Mouse (Mus musculus) mature B cell (primary cell): Measurements from ENCODE around the gene Syngr3.
"Not testable (repeated sequence)": the region's sequence is repeated elsewhere in the genome, so short reads cannot be mapped to it uniquely, and the experiment has no call there.

Experiments
- in situ Hi-C: fragments of 300-500 bp; cut with MboI; formaldehyde crosslinking; loops from 2 replicates; pipeline ENCODE4 v1.14.3; 2019

Syngr3 gene

DNA sequence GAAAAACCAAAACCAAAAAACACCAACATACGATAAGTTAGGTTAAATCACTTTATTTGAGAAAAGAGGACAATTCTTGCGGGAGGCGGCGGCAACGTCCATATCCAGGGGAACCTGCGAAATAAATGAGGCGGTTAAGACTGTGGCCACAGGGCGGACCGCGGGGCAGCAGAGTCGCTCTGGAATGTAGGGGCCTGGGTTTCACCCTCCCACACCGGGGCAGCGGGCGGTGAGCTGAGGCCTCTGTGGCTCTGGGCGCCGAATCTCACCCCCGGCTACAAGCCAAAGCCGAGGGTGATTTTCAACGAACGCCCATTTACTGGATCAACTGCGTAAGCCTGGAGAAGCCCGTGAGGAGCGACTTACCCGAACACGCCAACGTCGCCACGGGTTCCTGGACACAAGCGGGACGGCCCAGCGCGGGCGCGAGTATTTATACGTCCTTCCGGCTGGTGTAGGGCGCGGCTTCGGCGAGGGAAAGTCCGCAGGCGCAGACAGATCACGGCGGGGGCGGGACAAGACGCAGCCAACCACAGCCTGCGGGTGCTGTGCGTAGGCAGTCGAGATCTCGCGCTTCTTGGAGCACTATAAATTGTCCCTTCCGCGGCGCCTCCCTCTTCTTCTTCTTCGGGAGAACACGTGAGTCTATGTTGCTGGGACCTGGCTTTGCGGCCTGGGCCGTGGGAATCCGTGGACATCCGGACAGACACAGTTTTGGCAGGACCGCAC lies 29.9 kb upstream of the Syngr3 start:
- in situ Hi-C loops, result no loop called here

GRCm38 (mm10) chr17:24718938-24719337 lies 29.2 kb upstream of the Syngr3 start:
- in situ Hi-C loops, result not testable (repeated sequence)

GRCm38 (mm10) chr17:24717943-24718342 lies 28.2 kb upstream of the Syngr3 start, which contains the start of the genes Rnf151 and Rps2:
Gene Rnf151, minus strand, starts transcription at chr17:24718063.
Gene Rps2, plus strand, starts transcription at chr17:24718116.
- in situ Hi-C loops, result no loop called here

DNA sequence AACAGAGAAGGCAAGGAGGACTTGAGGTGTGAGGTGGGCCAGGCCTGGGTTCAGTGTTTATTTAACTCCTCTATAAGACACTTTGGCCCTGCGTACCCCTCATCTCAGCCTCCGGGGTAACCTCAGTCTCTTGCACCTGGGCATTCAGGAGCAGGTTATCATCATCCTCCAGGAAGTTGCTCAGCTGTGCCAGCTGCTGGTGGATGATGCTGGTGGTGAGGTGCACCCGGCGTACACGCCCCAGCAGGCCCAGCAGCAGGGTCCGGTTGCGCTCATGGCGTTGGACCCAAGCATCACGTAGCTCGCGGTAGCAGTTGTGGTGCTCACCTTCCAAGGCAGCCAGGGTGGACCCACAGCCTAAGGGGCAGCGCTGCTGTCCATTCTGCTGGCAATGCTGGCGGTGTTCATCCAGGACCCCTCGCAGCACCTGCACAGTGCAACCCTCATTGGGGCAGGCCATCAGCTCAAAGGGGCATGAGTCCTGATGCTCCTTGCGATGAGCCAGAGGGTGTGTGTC lies 26.5 kb upstream of the Syngr3 start:
- in situ Hi-C loops, result no loop called here

GRCm38 (mm10) chr17:24715556-24715955 lies 25.8 kb upstream of the Syngr3 start:
- in situ Hi-C loops, result no loop called here

DNA sequence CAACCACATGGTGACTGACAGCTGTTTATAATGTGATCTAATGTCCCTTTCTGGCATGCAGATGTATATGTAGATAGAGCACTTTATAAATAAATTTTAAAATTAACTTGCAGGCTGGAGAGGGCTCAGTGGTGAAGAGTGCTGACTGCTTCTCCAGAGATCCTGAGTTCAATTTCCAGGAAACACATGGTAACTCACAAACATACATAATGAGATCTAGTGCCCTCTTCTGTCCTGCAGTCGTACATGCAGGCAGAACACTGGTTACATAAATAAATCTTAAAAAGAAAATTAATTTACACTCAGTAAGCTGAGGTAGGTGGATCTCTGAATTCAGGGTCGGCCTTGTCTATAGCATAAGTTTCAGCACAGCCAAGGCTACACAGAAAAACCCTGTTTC lies 18.9 kb upstream of the Syngr3 start:
- in situ Hi-C loops, result no loop called here

DNA sequence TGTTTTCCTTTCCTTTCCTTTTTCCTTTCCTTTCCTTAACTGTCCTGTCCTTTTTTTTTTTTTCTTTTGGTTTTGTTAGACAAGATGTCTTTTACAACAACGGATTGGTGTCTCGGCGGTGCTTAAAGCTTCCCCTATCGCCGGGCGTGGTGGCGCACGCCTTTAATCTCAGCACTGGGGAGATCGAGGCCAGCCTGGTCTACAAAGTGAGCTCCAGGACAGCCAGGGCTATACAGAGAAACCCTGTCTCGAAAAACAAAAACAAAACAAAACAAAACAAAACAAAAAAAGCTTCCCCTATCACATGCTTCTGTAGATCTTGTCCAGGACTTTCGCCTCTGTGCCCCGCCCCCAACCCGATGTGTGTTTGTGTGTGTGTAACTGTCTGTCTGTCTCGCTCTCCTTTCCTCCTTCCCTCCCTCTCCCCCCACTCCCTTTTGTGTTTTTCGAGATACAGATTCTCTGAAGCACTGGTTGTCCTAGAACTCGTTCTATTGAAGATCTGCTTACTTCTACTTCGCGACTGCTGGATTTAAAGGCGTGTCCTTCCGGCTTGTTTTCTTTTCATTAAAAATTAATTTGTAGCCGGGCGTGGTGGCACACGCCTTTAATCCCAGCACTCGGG lies 18.2 kb upstream of the Syngr3 start:
- in situ Hi-C loops, result no loop called here

DNA sequence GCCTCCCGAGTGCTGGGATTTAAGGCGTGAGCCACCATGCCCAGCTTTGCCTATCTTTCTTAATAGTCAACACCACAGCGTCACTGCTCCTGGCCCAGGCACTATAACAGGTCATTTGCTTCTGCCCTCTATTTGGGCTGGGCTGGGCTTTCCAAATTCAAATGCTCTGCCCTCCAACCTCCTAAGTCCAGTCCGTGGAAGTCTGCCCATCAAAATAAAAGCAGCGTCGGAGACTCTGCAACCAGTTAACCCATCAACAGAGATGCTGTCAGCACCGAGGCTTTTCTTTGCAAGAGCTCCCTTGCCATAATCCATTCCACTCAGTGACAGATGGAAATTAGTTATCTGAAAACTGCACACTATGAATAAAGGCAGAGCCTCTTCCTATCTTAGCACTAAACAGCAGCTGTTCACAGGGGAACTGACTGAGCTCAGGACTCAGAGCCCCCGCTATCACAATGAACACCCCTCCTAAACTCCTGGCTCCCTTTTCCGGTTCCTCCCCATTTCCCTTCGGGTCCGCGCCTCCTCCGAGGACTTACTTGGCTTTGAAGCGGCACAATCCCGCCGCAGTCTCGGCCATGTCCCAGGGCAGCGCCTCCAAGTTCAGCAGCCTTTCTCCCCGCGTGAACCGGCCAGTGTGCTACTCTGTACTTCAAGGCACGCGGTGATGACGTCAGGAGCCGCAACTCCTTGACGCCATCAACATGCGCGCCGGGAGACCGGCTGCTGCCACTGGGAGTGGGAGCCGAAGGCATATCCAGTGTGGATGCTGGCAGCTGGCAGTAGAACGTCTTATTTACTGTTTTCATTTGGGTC lies 17.4 kb upstream of the Syngr3 start, which contains the start of gene Tbl3:
Gene Tbl3 (minus strand): TSS at position 679 of the 819 bp plus-strand sequence.
- in situ Hi-C loops, result no loop called here

GRCm38 (mm10) chr17:24705821-24706220 lies 16.1 kb upstream of the Syngr3 start:
- in situ Hi-C loops, result no loop called here

DNA sequence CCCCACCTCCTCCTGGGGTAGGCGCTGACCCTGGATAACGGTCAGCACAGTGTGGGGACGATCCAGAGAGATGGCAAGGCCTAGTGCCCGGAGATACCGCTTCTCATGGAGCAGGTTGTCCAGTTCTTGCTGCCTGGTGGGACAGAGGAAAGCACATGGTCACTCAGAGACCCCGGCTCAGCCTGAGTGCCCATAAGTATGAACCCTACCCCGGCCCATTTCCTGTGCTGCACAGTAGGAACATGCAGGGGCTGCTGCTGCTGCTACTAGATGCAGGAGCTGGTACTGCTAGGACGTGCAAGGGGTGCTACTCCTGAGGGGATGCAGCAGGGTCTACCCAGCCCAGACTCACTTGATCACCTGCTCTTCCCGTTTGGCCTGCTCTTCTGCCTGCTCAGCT lies 11.5 kb upstream of the Syngr3 start:
- in situ Hi-C loops, result no loop called here

DNA sequence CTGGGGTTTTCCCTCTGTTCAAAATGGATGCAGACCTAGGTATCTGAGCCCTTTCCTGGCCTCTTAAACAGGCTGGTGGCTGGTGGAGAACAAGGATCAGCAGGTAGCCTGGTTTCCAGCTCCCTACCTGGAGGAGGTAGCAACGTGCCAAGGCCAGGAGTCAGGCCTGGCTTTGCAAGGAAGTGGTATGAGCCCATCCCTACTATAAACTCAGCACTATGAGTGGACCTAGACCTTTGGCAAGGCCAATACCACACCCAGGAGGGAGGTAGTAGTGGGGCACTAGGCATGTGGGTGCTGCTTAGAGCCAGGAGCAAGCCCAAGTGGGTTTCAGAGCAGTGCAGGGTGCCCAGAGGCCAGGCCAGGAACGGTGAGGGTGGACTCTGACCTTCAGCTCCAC lies 9.7 kb upstream of the Syngr3 start:
- in situ Hi-C loops, result no loop called here

DNA sequence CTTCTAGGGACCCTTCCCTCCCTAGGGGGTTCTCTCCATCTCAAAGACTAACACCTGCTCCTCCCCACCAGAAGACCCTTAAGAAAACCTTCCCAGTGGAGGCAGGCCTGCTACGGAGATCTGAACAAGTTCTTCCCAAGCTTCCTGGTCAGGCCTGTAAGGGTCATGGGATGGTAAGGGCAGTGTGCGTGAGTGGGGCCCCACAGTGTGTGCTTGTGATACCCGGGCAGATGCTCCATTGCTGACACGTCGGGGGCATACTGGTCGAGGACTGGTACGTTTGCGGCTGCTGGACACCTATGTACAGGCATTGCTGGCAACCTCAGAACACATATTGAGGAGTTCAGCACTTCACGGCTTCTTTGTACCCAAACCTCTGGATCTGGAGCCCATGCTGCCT lies 9.0 kb upstream of the Syngr3 start:
- in situ Hi-C loops, result no loop called here

DNA sequence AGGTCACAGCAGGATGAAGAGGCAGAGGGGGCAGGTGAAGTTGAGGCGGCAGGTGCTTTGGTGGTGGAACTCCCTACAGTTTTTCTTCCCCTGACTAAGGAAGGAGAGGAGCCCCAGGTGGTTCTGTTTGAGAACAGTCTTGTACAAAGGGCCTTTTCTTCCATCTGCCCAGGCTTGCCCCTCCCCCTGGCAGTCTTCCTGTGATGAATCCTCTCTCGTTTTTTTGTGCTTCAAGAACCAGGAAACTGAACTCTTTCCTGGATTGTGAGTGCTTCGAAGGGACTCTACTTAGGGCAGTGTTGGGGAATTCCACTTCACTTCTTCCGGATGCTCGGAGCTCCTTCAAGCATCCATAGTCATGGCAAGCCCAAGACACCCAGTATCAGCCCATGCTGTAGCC lies 8.2 kb upstream of the Syngr3 start:
- in situ Hi-C loops, result no loop called here

- in situ Hi-C loops, result no loop called here
These were observed 6.4 kb upstream of the Syngr3 start, which contains the start of the genes Gfer and Noxo1 for GRCm38 (mm10) chr17:24696011-24696697. Gene Gfer, minus strand, starts transcription at chr17:24696156. Gene Noxo1, plus strand, starts transcription at chr17:24696234.

DNA sequence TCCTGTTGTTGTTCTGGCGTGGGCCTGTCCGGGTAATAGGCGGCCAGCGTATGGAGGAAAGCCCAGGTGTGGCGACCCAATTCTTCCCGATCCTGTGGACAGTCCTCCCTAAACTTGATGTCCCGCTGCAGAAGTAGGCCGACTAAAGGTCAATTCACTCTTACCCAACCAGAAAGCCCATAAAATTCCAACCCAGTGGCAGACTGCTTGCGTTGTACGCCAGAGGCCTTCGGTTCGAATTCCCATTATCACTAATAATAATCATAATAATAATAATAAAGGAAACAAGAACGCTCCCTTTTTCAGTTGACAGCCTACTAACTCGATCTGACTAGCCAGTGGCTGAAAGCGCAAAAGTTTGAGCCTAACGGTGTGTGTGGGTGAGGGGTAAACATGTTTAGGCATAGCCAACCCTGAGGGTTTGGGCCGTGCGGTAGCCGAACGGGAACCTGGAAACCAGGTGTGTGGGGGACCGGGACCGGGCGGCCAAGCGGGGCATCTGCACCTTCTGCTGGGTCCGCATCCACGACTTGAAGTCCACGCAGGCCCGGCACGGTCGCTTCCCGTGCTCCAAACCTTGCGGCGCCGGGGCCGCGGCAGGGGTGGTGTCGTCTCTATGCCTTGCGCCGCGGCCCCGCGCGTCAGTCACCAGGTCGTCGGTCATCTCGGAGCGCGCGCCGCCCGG lies 5.7 kb upstream of the Syngr3 start:
- in situ Hi-C loops, result no loop called here

GRCm38 (mm10) chr17:24692385-24692784 lies 2.6 kb upstream of the Syngr3 start:
- in situ Hi-C loops, result no loop called here

DNA sequence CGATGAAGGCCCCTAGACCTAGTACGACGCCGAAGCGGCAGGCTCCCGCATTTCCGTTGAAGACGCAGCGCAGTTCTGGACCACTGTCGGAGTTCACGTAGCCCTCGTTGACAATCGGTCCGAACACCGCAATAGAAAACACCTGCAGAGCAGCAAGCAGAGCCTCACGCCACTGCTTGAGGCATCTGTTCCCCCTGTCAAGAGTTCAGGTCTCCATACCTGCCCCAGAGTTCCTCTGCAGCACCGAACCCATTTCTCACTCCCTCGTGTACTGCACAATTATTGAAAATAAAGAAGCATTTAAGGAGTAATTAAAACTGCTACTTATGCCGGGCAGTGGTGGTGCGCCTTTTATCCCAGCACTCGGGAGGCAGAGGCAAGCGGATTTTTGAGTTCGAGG lies 2.2 kb downstream of the Syngr3 start:
- in situ Hi-C loops, result no loop called here

GRCm38 (mm10) chr17:24687146-24687595 lies 2.6 kb downstream of the Syngr3 start:
- in situ Hi-C loops, result no loop called here

GRCm38 (mm10) chr17:24686514-24686913 lies 3.2 kb downstream of the Syngr3 start:
- in situ Hi-C loops, result no loop called here

GRCm38 (mm10) chr17:24677500-24678080 lies 12.2 kb downstream of the Syngr3 start:
- in situ Hi-C loops, result no loop called here

GRCm38 (mm10) chr17:24676877-24677276 lies 12.9 kb downstream of the Syngr3 start:
- in situ Hi-C loops, result no loop called here
